In genomic region chr11:46064767-46065166, GRCm38 (mm10) we compare ENCODE assay signal across 8 mouse cellular contexts. TPM values are rescaled to one million over a fixed set of nuclear protein-coding genes. Genes with fewer than 3 reads are reported as not detected.
DNase-seq lines count a peak whose midpoint lies in the region; ATAC-seq lines count a peak whose summit lies in the region.

No protein-coding gene starts in this region.

- peak overlapping the region; percentile 28; the same call in 1 of the 2 replicates for H3K27ac ChIP-seq in embryonic facial prominence, embryonic 13.5 days
- H3K27ac ChIP-seq in hindbrain, embryonic 16.5 days (ENCODE audit: low read depth, low read length), result 0 out of 2 replicates have a peak overlapping the region, but pooled peaks have one; percentile 36
- 0 out of 2 replicates have a peak overlapping the region, but pooled peaks have one; percentile 62 for H3K27ac ChIP-seq in liver, embryonic 12.5 days

- H3K4me1 ChIP-seq in embryonic facial prominence, embryonic 13.5 days, result peaks cover 32% of the 10 kb centered on the region
- H3K4me1 ChIP-seq in hindbrain, embryonic 16.5 days (ENCODE audit: control insufficient read depth, insufficient read depth, low read depth, low read length), result peaks cover 22% of the 10 kb centered on the region
- H3K4me1 ChIP-seq in liver, embryonic 12.5 days, result peaks cover 17% of the 10 kb centered on the region

- no peak overlapping the region for H3K9ac ChIP-seq in embryonic facial prominence, embryonic 13.5 days
- no peak overlapping the region for H3K9ac ChIP-seq in hindbrain, embryonic 16.5 days (ENCODE audit: low read depth, low read length)
- no peak overlapping the region for H3K9ac ChIP-seq in liver, embryonic 12.5 days

- no peak for ATAC-seq in embryonic facial prominence, embryonic 13.5 days (ENCODE audit: insufficient number of reproducible peaks, insufficient read depth, low FRiP score, low TSS enrichment, low read depth)
- no peak; the same call in 1 of the 2 replicates for ATAC-seq in hindbrain, embryonic 16.5 days
- no peak for ATAC-seq in liver, embryonic 12.5 days
- no peak for ATAC-seq in CD4-positive, CD25-positive, alpha-beta regulatory T cell, adult 4 months

- WGBS in embryonic facial prominence, embryonic 13.5 days, result 48% methylated on average over 8 of the region's 8 CpGs
- 72% methylated on average over 8 of the region's 8 CpGs for WGBS in hindbrain, embryonic 16.5 days
- WGBS in liver, embryonic 12.5 days (ENCODE audit: insufficient replicate concordance), result 56% methylated on average over 8 of the region's 8 CpGs

- no peak overlapping the region for H3K4me3 ChIP-seq in embryonic facial prominence, embryonic 13.5 days
- no peak overlapping the region for H3K4me3 ChIP-seq in hindbrain, embryonic 16.5 days (ENCODE audit: low read length)
- no peak overlapping the region for H3K4me3 ChIP-seq in liver, embryonic 12.5 days

- H3K27me3 ChIP-seq in embryonic facial prominence, embryonic 13.5 days, result no peaks in the 10 kb centered on the region
- no peaks in the 10 kb centered on the region for H3K27me3 ChIP-seq in hindbrain, embryonic 16.5 days (replicated peaks; ENCODE audit: control insufficient read depth, insufficient read depth, low read length)
- H3K27me3 ChIP-seq in liver, embryonic 12.5 days (replicated peaks), result peaks cover 33% of the 10 kb centered on the region

- H3K9me3 ChIP-seq in embryonic facial prominence, embryonic 13.5 days, result no peaks in the 10 kb centered on the region
- no peaks in the 10 kb centered on the region for H3K9me3 ChIP-seq in hindbrain, embryonic 16.5 days (ENCODE audit: control insufficient read depth, low read length)
- H3K9me3 ChIP-seq in liver, embryonic 12.5 days (replicated peaks), result no peaks in the 10 kb centered on the region

- H3K4me2 ChIP-seq in embryonic facial prominence, embryonic 13.5 days, result no peak overlapping the region
- H3K4me2 ChIP-seq in hindbrain, embryonic 16.5 days (ENCODE audit: low read length), result no peak overlapping the region
- H3K4me2 ChIP-seq in liver, embryonic 12.5 days, result no peak overlapping the region

- H3K36me3 ChIP-seq in embryonic facial prominence, embryonic 13.5 days, result peaks cover 24% of the 10 kb centered on the region; the same call in 1 of the 2 replicates
- 0 out of 2 replicates have a peak, but pooled peaks cover 3% of the 10 kb centered on the region for H3K36me3 ChIP-seq in hindbrain, embryonic 16.5 days (ENCODE audit: control insufficient read depth, insufficient read depth, low read length)
- no peaks in the 10 kb centered on the region for H3K36me3 ChIP-seq in liver, embryonic 12.5 days

- peak; percentile 50 for DNase-seq in gastrocnemius, postnatal 10 days
- DNase-seq in gastrocnemius, adult 18-20 months (ENCODE audit: low spot score), result no peak
- no peak for DNase-seq in retina, postnatal 1 day
- DNase-seq in c-Kit-positive CD71-positive TER-119-positive erythroid progenitor cells, embryonic 14.5 days (ENCODE audit: low spot score), result no peak

RNA-seq across cellular contexts. Expression of gene Adam19, which starts 9.0 kb away (rescaled TPM):
- 10 to 100 TPM; 30.9 to 42.8 TPM for total RNA-seq in gastrocnemius, postnatal 10 days (2021)
- total RNA-seq in gastrocnemius, adult 18-20 months (2021), result 1 to 10 TPM; 1.9 to 4.1 TPM
- 9.7 and 10.0 TPM in 2 replicates for polyA plus RNA-seq in embryonic facial prominence, embryonic 13.5 days (2015; fragmentation: Nextera tagmentation; extraction: Ambion mirVana)
- 9.4 and 13.0 TPM in 2 replicates for polyA plus RNA-seq in hindbrain, embryonic 16.5 days (2015; fragmentation: Nextera tagmentation; extraction: Ambion mirVana)
- 3.6 and 4.5 TPM in 2 replicates for polyA plus RNA-seq in liver, embryonic 12.5 days (2016; fragmentation: Nextera tagmentation; extraction: Ambion mirVana)
- 10 to 100 TPM; 60.6 to 85.0 TPM for polyA plus RNA-seq in CD4-positive, CD25-positive, alpha-beta regulatory T cell, adult 4 months (2017; shearing (Covaris generic))

RNA-seq across cellular contexts. Expression of gene Gm12166, which starts 12.6 kb away (rescaled TPM):
- total RNA-seq in gastrocnemius, postnatal 10 days (2021), result 1 to 10 TPM in 1 of 2 experiments, under 1 TPM in 1; 0.72 to 1.4 TPM
- under 1 TPM; 0.48 to 0.50 TPM for total RNA-seq in gastrocnemius, adult 18-20 months (2021)
- polyA plus RNA-seq in embryonic facial prominence, embryonic 13.5 days (2015; fragmentation: Nextera tagmentation; extraction: Ambion mirVana), result 3.1 and 5.8 TPM in 2 replicates
- 5.5 and 13.3 TPM in 2 replicates for polyA plus RNA-seq in hindbrain, embryonic 16.5 days (2015; fragmentation: Nextera tagmentation; extraction: Ambion mirVana)
- polyA plus RNA-seq in liver, embryonic 12.5 days (2016; fragmentation: Nextera tagmentation; extraction: Ambion mirVana), result 4.1 and 5.3 TPM in 2 replicates
- 10 to 100 TPM; 14.3 to 43.4 TPM for polyA plus RNA-seq in CD4-positive, CD25-positive, alpha-beta regulatory T cell, adult 4 months (2017; shearing (Covaris generic))
